Mouse (Mus musculus): ENCODE results near the gene Ajuba. TPM values are rescaled to one million over a fixed set of nuclear protein-coding genes. Genes with fewer than 3 reads are reported as not detected.

Gene Ajuba
- total and polyA plus RNA-seq, 2 experiments from 2014 or later = 6.1 to 9.8 TPM

DNA sequence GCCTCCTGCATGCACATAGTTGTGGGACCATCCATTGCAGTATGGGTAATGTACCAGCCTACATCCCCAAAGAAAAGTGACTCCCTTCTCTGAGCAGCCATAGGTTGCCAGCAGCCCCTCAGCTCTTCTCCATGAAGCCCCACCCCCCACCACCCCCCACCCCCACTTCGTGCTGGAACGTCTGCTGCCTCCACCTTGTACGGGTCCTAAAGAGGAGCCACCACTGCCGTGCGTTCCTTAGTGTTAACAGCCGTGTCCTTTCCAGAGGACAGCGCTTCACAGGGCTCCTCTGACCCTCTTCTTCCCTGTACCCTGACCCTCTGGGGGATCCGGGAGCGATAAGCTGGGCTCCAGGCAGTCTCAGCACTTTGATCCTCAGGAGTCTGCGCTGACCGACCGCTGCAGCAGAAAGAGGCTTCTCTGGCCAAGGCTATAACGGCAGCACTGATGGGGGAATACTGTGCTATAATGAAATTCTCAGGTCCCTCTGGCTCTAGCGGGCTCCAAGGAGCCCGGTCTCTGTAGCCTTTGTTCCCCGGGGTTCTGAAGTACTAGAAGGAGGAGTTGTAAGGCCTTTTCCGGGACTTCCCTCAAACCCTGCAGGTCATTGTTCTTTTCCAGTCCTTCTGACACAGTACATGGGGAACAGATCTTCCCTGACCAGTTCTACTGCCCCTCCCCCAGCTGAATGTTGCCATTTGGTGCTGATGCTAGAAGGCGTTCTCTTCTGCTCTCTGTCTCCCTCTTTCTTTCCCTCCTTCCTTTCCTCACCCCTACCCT is 49.9 kb downstream of the Ajuba start:
- Histone ChIP-seq H3K27ac (peak overlapping the region; percentile 78), H3K27me3 (ENCODE audit: insufficient read depth, low read length) (no peaks in the 10 kb centered on the region), H3K4me1 (ENCODE audit: insufficient read depth, low read length) (no peaks in the 10 kb centered on the region), H3K9me3 (ENCODE audit: low read length) (no peaks in the 10 kb centered on the region), H3K9ac (replicated peaks; ENCODE audit: low read length) (peak overlapping the region; percentile 65), H3K4me3 (ENCODE audit: low read length) (peak overlapping the region; percentile 43), H3K36me3 (ENCODE audit: insufficient read depth, low read length) (no peaks in the 10 kb centered on the region), H3K4me2 (ENCODE audit: low read depth, low read length) (peak overlapping the region; percentile 72)
- WGBS = 1% methylated on average over 18 of the region's 18 CpGs
- DNase-seq (ENCODE audit: low spot score) = peak; percentile 66
- peak; percentile 81 for ATAC-seq
- peak; percentile 35 for TF ChIP-seq CTCF (IDR thresholded peaks at IDR 0.05; ENCODE audit: low read depth)

DNA sequence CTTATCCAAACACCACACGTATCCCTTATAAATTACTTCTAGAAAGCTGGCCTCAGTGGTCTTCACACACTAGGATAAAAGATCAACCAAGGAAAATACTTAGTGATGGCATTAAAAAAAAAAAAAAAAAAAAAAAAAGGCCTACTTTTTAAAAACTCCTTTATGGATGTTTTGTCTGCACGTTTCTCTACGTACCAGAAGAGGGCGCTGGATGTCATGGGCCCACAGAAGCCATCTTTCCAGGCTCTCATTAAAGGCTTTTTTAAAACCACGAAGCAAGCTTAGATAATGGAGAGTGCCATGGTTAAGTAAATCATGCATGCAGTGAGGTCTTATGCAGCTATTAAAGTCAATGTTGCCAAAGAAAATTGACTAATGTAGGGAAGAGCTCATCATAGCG is 53.8 kb downstream of the Ajuba start:
- peak; percentile 61 for TF ChIP-seq CTCF (IDR thresholded peaks at IDR 0.05; ENCODE audit: low read depth)
- Histone ChIP-seq H3K4me3 (ENCODE audit: low read length) (no peak overlapping the region), H3K9ac (replicated peaks; ENCODE audit: low read length) (no peak overlapping the region), H3K4me2 (ENCODE audit: low read depth, low read length) (no peak overlapping the region), H3K27ac (no peak overlapping the region), H3K9me3 (ENCODE audit: low read length) (no peaks in the 10 kb centered on the region), H3K27me3 (ENCODE audit: insufficient read depth, low read length) (no peaks in the 10 kb centered on the region), H3K4me1 (ENCODE audit: insufficient read depth, low read length) (no peaks in the 10 kb centered on the region), H3K36me3 (ENCODE audit: insufficient read depth, low read length) (no peaks in the 10 kb centered on the region)
- ATAC-seq (no peak), DNase-seq (ENCODE audit: low spot score) (peak; percentile 50)
- WGBS = 26% methylated on average over 6 of the region's 6 CpGs

MicroRNAs encoded within 50 kb of the gene (microRNA counts, 519-probe panel; counts per million panel counts)
- microRNA mmu-miR-686 = not detected

Small RNA genes lying within 50 kb of the gene (microRNA-seq; reads per million reads assigned to microRNA genes)
- 0 reads per million in 2 experiments for gene Mir686

Other genes with a start within 250 kb of the Ajuba start
- gene Oxa1l, start 216.7 kb downstream of the Ajuba start, total RNA-seq (2014; rRNA removed) = 83.6 and 85.6 TPM in 2 replicates
- gene Oxa1l, start 216.7 kb downstream of the Ajuba start, polyA plus RNA-seq (2015; fragmentation: Nextera tagmentation; extraction: Ambion mirVana) = 66.7 and 74.8 TPM in 2 replicates
- 3.7 and 4.5 TPM in 2 replicates for gene Slc7a7, start 159.8 kb downstream of the Ajuba start, total RNA-seq (2014; rRNA removed)
- 3.6 TPM in 2 replicates for gene Slc7a7, start 159.8 kb downstream of the Ajuba start, polyA plus RNA-seq (2015; fragmentation: Nextera tagmentation; extraction: Ambion mirVana)
- 113 and 129 TPM in 2 replicates for gene Mrpl52, start 150.6 kb downstream of the Ajuba start, total RNA-seq (2014; rRNA removed)
- 266 and 297 TPM in 2 replicates for gene Mrpl52, start 150.6 kb downstream of the Ajuba start, polyA plus RNA-seq (2015; fragmentation: Nextera tagmentation; extraction: Ambion mirVana)
- gene Mmp14, start 145.9 kb downstream of the Ajuba start, total RNA-seq (2014; rRNA removed) = 50.1 and 53.3 TPM in 2 replicates
- gene Mmp14, start 145.9 kb downstream of the Ajuba start, polyA plus RNA-seq (2015; fragmentation: Nextera tagmentation; extraction: Ambion mirVana) = 44.5 and 47.2 TPM in 2 replicates
- 57.7 and 62.5 TPM in 2 replicates for gene Lrp10, start 113.4 kb downstream of the Ajuba start, total RNA-seq (2014; rRNA removed)
- 36.0 and 38.8 TPM in 2 replicates for gene Lrp10, start 113.4 kb downstream of the Ajuba start, polyA plus RNA-seq (2015; fragmentation: Nextera tagmentation; extraction: Ambion mirVana)
- 28.1 and 32.8 TPM in 2 replicates for gene Rem2, start 101.5 kb downstream of the Ajuba start, total RNA-seq (2014; rRNA removed)
- 25.2 and 25.3 TPM in 2 replicates for gene Rem2, start 101.5 kb downstream of the Ajuba start, polyA plus RNA-seq (2015; fragmentation: Nextera tagmentation; extraction: Ambion mirVana)
- 62.4 and 63.7 TPM in 2 replicates for gene Prmt5, start 60.0 kb downstream of the Ajuba start, total RNA-seq (2014; rRNA removed)
- 76.1 and 76.2 TPM in 2 replicates for gene Prmt5, start 60.0 kb downstream of the Ajuba start, polyA plus RNA-seq (2015; fragmentation: Nextera tagmentation; extraction: Ambion mirVana)
- gene Haus4, start 22.9 kb downstream of the Ajuba start, total RNA-seq (2014; rRNA removed) = 19.1 and 28.9 TPM in 2 replicates
- gene Haus4, start 22.9 kb downstream of the Ajuba start, polyA plus RNA-seq (2015; fragmentation: Nextera tagmentation; extraction: Ambion mirVana) = 21.2 and 23.8 TPM in 2 replicates
- gene 4931414P19Rik, start 28.4 kb upstream of the Ajuba start, total RNA-seq (2014; rRNA removed) = 4.8 and 6.8 TPM in 2 replicates
- 2.5 and 3.9 TPM in 2 replicates for gene 4931414P19Rik, start 28.4 kb upstream of the Ajuba start, polyA plus RNA-seq (2015; fragmentation: Nextera tagmentation; extraction: Ambion mirVana)
- gene Psmb5, start 40.5 kb upstream of the Ajuba start, total RNA-seq (2014; rRNA removed) = 181 and 204 TPM in 2 replicates
- 411 and 417 TPM in 2 replicates for gene Psmb5, start 40.5 kb upstream of the Ajuba start, polyA plus RNA-seq (2015; fragmentation: Nextera tagmentation; extraction: Ambion mirVana)
- gene Psmb11, start 43.9 kb upstream of the Ajuba start, total RNA-seq (2014; rRNA removed) = 0.05 TPM in 1 of 2 replicates, not detected in the other
- 0.16 and 0.21 TPM in 2 replicates for gene Psmb11, start 43.9 kb upstream of the Ajuba start, polyA plus RNA-seq (2015; fragmentation: Nextera tagmentation; extraction: Ambion mirVana)
- not detected in 2 replicates for gene Gm17606, start 63.4 kb upstream of the Ajuba start, total RNA-seq (2014; rRNA removed)
- not detected in 2 replicates for gene Gm17606, start 63.4 kb upstream of the Ajuba start, polyA plus RNA-seq (2015; fragmentation: Nextera tagmentation; extraction: Ambion mirVana)
- gene Cdh24, start 63.8 kb upstream of the Ajuba start, total RNA-seq (2014; rRNA removed) = 42.7 and 49.2 TPM in 2 replicates
- 7.2 and 7.6 TPM in 2 replicates for gene Cdh24, start 63.8 kb upstream of the Ajuba start, polyA plus RNA-seq (2015; fragmentation: Nextera tagmentation; extraction: Ambion mirVana)
- gene 1700123O20Rik, start 108.7 kb upstream of the Ajuba start, total RNA-seq (2014; rRNA removed) = 29.6 and 37.9 TPM in 2 replicates
- gene 1700123O20Rik, start 108.7 kb upstream of the Ajuba start, polyA plus RNA-seq (2015; fragmentation: Nextera tagmentation; extraction: Ambion mirVana) = 64.1 and 67.7 TPM in 2 replicates
- 101 and 118 TPM in 2 replicates for gene Acin1, start 109.4 kb upstream of the Ajuba start, total RNA-seq (2014; rRNA removed)
- 102 and 106 TPM in 2 replicates for gene Acin1, start 109.4 kb upstream of the Ajuba start, polyA plus RNA-seq (2015; fragmentation: Nextera tagmentation; extraction: Ambion mirVana)
- gene Gm29776, start 121.3 kb upstream of the Ajuba start, total RNA-seq (2014; rRNA removed) = 0.31 and 0.61 TPM in 2 replicates
- gene Gm29776, start 121.3 kb upstream of the Ajuba start, polyA plus RNA-seq (2015; fragmentation: Nextera tagmentation; extraction: Ambion mirVana) = 0.26 and 0.28 TPM in 2 replicates
- gene Cebpe, start 134.6 kb upstream of the Ajuba start, total RNA-seq (2014; rRNA removed) = not detected in 2 replicates
- gene Cebpe, start 134.6 kb upstream of the Ajuba start, polyA plus RNA-seq (2015; fragmentation: Nextera tagmentation; extraction: Ambion mirVana) = not detected in 2 replicates
- 8.9 and 10.6 TPM in 2 replicates for gene Slc7a8, start 204.4 kb upstream of the Ajuba start, total RNA-seq (2014; rRNA removed)
- gene Slc7a8, start 204.4 kb upstream of the Ajuba start, polyA plus RNA-seq (2015; fragmentation: Nextera tagmentation; extraction: Ambion mirVana) = 7.9 and 9.3 TPM in 2 replicates
- not detected in 2 replicates for gene Rnf212b, start 236.6 kb upstream of the Ajuba start, total RNA-seq (2014; rRNA removed)
- gene Rnf212b, start 236.6 kb upstream of the Ajuba start, polyA plus RNA-seq (2015; fragmentation: Nextera tagmentation; extraction: Ambion mirVana) = not detected in 2 replicates